Mouse (Mus musculus): Measurements from ENCODE around the gene Smurf2.

Smurf2 gene

DNA sequence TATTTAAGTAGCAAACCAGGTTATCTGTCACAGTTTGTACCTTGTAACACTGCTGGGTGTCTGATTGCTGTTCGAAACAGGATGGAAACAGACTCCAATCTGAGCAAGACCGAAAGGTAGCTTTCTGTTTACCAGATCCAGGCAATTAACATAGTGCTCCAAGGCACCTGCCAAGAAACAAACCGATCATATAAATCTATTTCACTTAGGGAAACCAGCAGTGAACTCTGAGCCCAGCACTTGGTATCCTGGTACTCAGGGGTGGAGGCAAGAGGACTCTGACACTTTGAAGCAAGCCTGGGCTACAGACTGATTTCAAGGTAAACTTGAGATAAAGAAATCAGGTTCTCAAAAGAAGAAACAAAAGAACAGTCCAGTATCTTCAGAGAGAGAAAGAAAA lies 143.1 kb downstream of the Smurf2 start:
- peak; percentile 3 for DNase-seq (ENCODE audit: low read depth, low spot score)

DNA sequence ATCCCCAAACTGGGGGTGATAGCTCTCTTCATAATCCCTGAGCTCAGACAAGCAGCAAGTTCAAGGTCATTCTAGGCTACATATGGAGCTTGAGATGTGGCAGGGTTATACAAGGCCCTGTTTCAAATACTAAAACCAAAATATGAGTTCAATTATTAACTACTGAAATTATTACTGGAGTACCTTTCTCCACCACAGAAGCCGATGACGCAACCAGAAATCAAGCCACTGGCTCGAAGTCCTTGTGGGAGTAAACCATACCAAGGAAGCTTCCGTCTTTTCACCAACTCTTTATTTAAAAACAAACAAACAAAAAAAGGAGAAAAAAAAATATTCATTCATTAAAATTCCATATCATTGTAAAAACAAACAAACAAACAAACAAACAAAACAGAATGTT lies 143.6 kb downstream of the Smurf2 start:
- DNase-seq (ENCODE audit: low read depth, low spot score) = no peak

DNA sequence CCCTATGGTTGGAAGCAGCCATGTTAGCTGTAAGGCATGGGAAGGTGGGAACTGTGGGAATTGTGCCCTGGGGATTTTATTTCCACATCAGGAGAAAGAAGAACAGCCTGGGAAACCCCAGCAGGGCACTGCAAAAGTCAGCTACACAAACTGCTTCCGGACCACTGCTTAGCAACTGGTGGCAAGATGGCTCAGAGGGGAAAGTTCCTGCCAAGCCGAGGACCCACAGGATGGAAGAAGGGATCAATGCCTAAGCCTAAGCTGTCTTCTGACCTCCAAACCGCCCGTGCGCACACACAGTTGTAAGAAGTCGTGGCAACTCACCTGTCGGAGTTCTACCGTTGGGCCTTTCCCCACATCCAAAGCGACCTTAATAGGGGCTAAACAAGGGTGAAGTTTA lies 147.5 kb downstream of the Smurf2 start:
- DNase-seq (ENCODE audit: low read depth, low spot score) = no peak

DNA sequence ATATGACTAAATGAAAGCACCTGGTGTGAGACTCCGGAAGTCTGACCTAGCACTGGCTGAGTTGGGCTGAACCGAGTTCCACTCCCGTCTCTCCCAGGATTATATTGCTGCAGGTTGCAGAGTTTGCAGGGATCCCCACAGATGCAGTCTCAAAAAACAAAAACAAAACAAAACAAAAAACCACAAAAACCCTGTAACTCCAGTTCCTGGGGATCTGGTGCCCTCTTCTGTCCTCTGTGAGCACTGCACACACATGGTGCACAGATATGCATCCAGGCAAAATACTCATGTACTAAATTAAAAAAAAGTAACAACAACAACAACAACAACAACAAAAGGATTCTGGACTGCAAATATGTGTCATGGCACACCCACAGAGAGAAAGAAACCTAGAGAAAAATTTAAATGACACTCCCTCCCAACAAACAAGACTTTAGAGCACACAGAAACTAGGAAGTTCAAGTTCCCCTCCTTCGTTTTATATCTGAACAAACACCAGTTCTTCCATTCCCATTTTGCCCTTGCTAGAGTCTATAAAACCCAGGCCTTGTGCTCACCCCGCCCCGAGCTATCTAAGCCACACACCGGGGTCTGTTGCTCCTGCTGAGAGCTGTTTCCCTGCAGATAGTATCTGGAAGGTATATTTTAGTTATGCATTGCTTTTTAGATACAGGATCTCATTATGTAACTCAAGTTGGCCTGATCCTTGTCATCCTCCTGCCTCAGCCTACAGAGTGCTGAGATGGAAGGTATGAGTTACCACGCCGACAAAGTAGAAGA lies 150.1 kb downstream of the Smurf2 start:
- DNase-seq (ENCODE audit: low read depth, low spot score) = peak; percentile 45
